Mouse (Mus musculus): ENCODE measurements around the gene Xrn1. TPM values are rescaled to one million over a fixed set of nuclear protein-coding genes. Genes with fewer than 3 reads are reported as not detected.
"Not testable (repeated sequence)": the region's sequence is repeated elsewhere in the genome, so short reads cannot be mapped to it uniquely, and the experiment has no call there.

The Xrn1 gene
- total and polyA plus RNA-seq, 2 experiments from 2014 or later = 14.3 to 15.8 TPM

- ATAC-seq = no peak
- no peak overlapping the region for H3K9ac ChIP-seq (replicated peaks; ENCODE audit: low read length)
- no peaks in the 10 kb centered on the region for H3K36me3 ChIP-seq (ENCODE audit: insufficient read depth, low read length)
- DNase-seq (ENCODE audit: low spot score) = no peak
- H3K27me3 ChIP-seq (ENCODE audit: insufficient read depth, low read length) = no peaks in the 10 kb centered on the region
- 76% methylated on average over 2 of the region's 2 CpGs for WGBS
- TF ChIP-seq CTCF (IDR thresholded peaks at IDR 0.05; ENCODE audit: low read depth) = no peak
- H3K4me1 ChIP-seq (ENCODE audit: insufficient read depth, low read length) = no peaks in the 10 kb centered on the region
- H3K27ac ChIP-seq = no peak overlapping the region
- H3K9me3 ChIP-seq (ENCODE audit: low read length) = no peaks in the 10 kb centered on the region; the same call in 1 of the 2 replicates
- no peak overlapping the region for H3K4me2 ChIP-seq (ENCODE audit: low read depth, low read length)
- H3K4me3 ChIP-seq (ENCODE audit: low read length) = no peak overlapping the region
These were observed 112.9 kb downstream of the Xrn1 start for GRCm38 (mm10) chr9:96067507-96067906.

- no peaks in the 10 kb centered on the region for H3K36me3 ChIP-seq (ENCODE audit: insufficient read depth, low read length)
- no peak overlapping the region for H3K27ac ChIP-seq
- 93% methylated on average over 13 of the region's 13 CpGs for WGBS
- no peak for TF ChIP-seq CTCF (IDR thresholded peaks at IDR 0.05; ENCODE audit: low read depth)
- ATAC-seq (no peak), DNase-seq (ENCODE audit: low spot score) (no peak)
- no peak overlapping the region for H3K4me2 ChIP-seq (ENCODE audit: low read depth, low read length)
- no peaks in the 10 kb centered on the region for H3K4me1 ChIP-seq (ENCODE audit: insufficient read depth, low read length)
- H3K4me3 ChIP-seq (ENCODE audit: low read length) = no peak overlapping the region
- no peaks in the 10 kb centered on the region for H3K27me3 ChIP-seq (ENCODE audit: insufficient read depth, low read length)
- no peak overlapping the region for H3K9ac ChIP-seq (replicated peaks; ENCODE audit: low read length)
- H3K9me3 ChIP-seq (ENCODE audit: low read length) = no peaks in the 10 kb centered on the region
These were observed 124.3 kb downstream of the Xrn1 start for GRCm38 (mm10) chr9:96078752-96079315.

- DNase-seq (ENCODE audit: low spot score) (no peak), ATAC-seq (no peak)
- H3K27me3 ChIP-seq (ENCODE audit: insufficient read depth, low read length) = no peaks in the 10 kb centered on the region
- no peaks in the 10 kb centered on the region for H3K36me3 ChIP-seq (ENCODE audit: insufficient read depth, low read length)
- H3K4me1 ChIP-seq (ENCODE audit: insufficient read depth, low read length) = no peaks in the 10 kb centered on the region
- TF ChIP-seq CTCF (IDR thresholded peaks at IDR 0.05; ENCODE audit: low read depth) = no peak
- H3K9ac ChIP-seq (replicated peaks; ENCODE audit: low read length) = no peak overlapping the region
- no peaks in the 10 kb centered on the region for H3K9me3 ChIP-seq (ENCODE audit: low read length)
- no peak overlapping the region for H3K4me2 ChIP-seq (ENCODE audit: low read depth, low read length)
- H3K4me3 ChIP-seq (ENCODE audit: low read length) = no peak overlapping the region
- 93% methylated on average over 6 of the region's 6 CpGs for WGBS
- H3K27ac ChIP-seq = no peak overlapping the region
These were observed 130.7 kb downstream of the Xrn1 start for GRCm38 (mm10) chr9:96085293-96085692.

- H3K9me3 ChIP-seq (ENCODE audit: low read length) = no peaks in the 10 kb centered on the region
- no peak for DNase-seq (ENCODE audit: low spot score)
- 84% methylated on average over 2 of the region's 2 CpGs for WGBS
- no peaks in the 10 kb centered on the region for H3K4me1 ChIP-seq (ENCODE audit: insufficient read depth, low read length)
- H3K27ac ChIP-seq = no peak overlapping the region
- TF ChIP-seq CTCF (IDR thresholded peaks at IDR 0.05; ENCODE audit: low read depth) = no peak
- no peak overlapping the region for H3K4me3 ChIP-seq (ENCODE audit: low read length)
- ATAC-seq = no peak
- H3K4me2 ChIP-seq (ENCODE audit: low read depth, low read length) = no peak overlapping the region
- no peaks in the 10 kb centered on the region for H3K27me3 ChIP-seq (ENCODE audit: insufficient read depth, low read length)
- H3K36me3 ChIP-seq (ENCODE audit: insufficient read depth, low read length) = no peaks in the 10 kb centered on the region
- H3K9ac ChIP-seq (replicated peaks; ENCODE audit: low read length) = no peak overlapping the region
These were observed 133.1 kb downstream of the Xrn1 start for GRCm38 (mm10) chr9:96087671-96088070.

GRCm38 (mm10) chr9:96088456-96088855 lies 133.9 kb downstream of the Xrn1 start:
- 81% methylated on average over 3 of the region's 3 CpGs for WGBS
- not testable (repeated sequence) for H3K9me3 ChIP-seq (ENCODE audit: low read length); H3K4me3 ChIP-seq (ENCODE audit: low read length); H3K9ac ChIP-seq (replicated peaks; ENCODE audit: low read length); H3K4me1 ChIP-seq (ENCODE audit: insufficient read depth, low read length); H3K36me3 ChIP-seq (ENCODE audit: insufficient read depth, low read length); H3K4me2 ChIP-seq (ENCODE audit: low read depth, low read length); DNase-seq (ENCODE audit: low spot score); H3K27me3 ChIP-seq (ENCODE audit: insufficient read depth, low read length); H3K27ac ChIP-seq; ATAC-seq

GRCm38 (mm10) chr9:96092637-96093036 lies 138.1 kb downstream of the Xrn1 start:
- not testable (repeated sequence) for H3K36me3 ChIP-seq (ENCODE audit: insufficient read depth, low read length); H3K4me3 ChIP-seq (ENCODE audit: low read length); ATAC-seq; H3K27ac ChIP-seq; H3K9ac ChIP-seq (replicated peaks; ENCODE audit: low read length); H3K4me2 ChIP-seq (ENCODE audit: low read depth, low read length); H3K27me3 ChIP-seq (ENCODE audit: insufficient read depth, low read length); DNase-seq (ENCODE audit: low spot score); H3K9me3 ChIP-seq (ENCODE audit: low read length); H3K4me1 ChIP-seq (ENCODE audit: insufficient read depth, low read length)
- WGBS = 92% methylated on average over 10 of the region's 10 CpGs

- no peak for TF ChIP-seq CTCF (IDR thresholded peaks at IDR 0.05; ENCODE audit: low read depth)
- H3K4me3 ChIP-seq (ENCODE audit: low read length) = no peak overlapping the region
- no peak overlapping the region for H3K27ac ChIP-seq
- H3K9ac ChIP-seq (replicated peaks; ENCODE audit: low read length) = no peak overlapping the region
- no peaks in the 10 kb centered on the region for H3K36me3 ChIP-seq (ENCODE audit: insufficient read depth, low read length)
- ATAC-seq (no peak), DNase-seq (ENCODE audit: low spot score) (no peak)
- WGBS = 96% methylated on average over 1 of the region's 1 CpGs
- H3K4me1 ChIP-seq (ENCODE audit: insufficient read depth, low read length) = no peaks in the 10 kb centered on the region
- no peaks in the 10 kb centered on the region for H3K9me3 ChIP-seq (ENCODE audit: low read length)
- no peaks in the 10 kb centered on the region for H3K27me3 ChIP-seq (ENCODE audit: insufficient read depth, low read length)
- no peak overlapping the region for H3K4me2 ChIP-seq (ENCODE audit: low read depth, low read length)
These were observed 138.7 kb downstream of the Xrn1 start for GRCm38 (mm10) chr9:96093221-96093620.
